Mouse (Mus musculus) spleen, adult 2 months (tissue): ENCODE results near the gene Pakap. TPM values are rescaled to one million over a fixed set of nuclear protein-coding genes. Genes with fewer than 3 reads are reported as not detected.

Experiments used
- DNase-seq, 2 experiments: peaks; one replicate each; pipeline versions ENCODE4 v3.0.0 to v3.0.0-alpha.2; 2012 to 2021; ENCODE audit warnings: low spot score in 2 of 2, low read depth in 1 of 2
- H3K27ac ChIP-seq: fragments of 200-500 bp; 2 replicates; pipeline ENCODE4 v1.5.1; 2012; ENCODE audit warnings: low read length, inconsistent platforms; ENCODE audit not compliant: insufficient read depth
- H3K27me3 ChIP-seq: fragments of 200-500 bp; 2 replicates; pipeline ENCODE4 v1.6.1; 2012; ENCODE audit warnings: mild to moderate bottlenecking, moderate library complexity, low read length, inconsistent platforms; ENCODE audit not compliant: control insufficient read depth, insufficient read depth
- H3K36me3 ChIP-seq: fragments of 200-500 bp; 2 replicates; pipeline ENCODE4 v1.6.1; 2012; ENCODE audit warnings: mild to moderate bottlenecking, low read length, inconsistent platforms; ENCODE audit not compliant: control insufficient read depth, insufficient read depth
- H3K4me1 ChIP-seq: fragments of 200-500 bp; 2 replicates; pipeline ENCODE4 v1.6.1; 2011; ENCODE audit warnings: inconsistent platforms; ENCODE audit not compliant: control insufficient read depth, insufficient read depth, insufficient read length
- H3K4me3 ChIP-seq: fragments of 200-500 bp; 2 replicates; pipeline ENCODE4 v1.5.1; 2011; ENCODE audit warnings: mild to moderate bottlenecking, inconsistent platforms; ENCODE audit not compliant: insufficient read depth, insufficient read length; ENCODE audit errors: extremely low read depth
- CTCF ChIP-seq: fragments of 200-500 bp; IDR thresholded peaks from 2 replicates; pipeline ENCODE4 v1.5.1; 2011; ENCODE audit warnings: mild to moderate bottlenecking, inconsistent platforms; ENCODE audit not compliant: insufficient read depth, insufficient read length, insufficient replicate concordance; ENCODE audit errors: extremely low read depth
- POLR2A ChIP-seq: fragments of 200-500 bp; IDR thresholded peaks from 2 replicates; pipeline ENCODE4 v1.6.1; 2011; ENCODE audit warnings: low read depth, low read length, inconsistent platforms
- WGBS: fragments of 180-500 bp; shearing (Covaris S2); methylation state at CpG from one replicate; pipeline ENCODE4 v1.1.7; 2018; 5-methylcytosine and 5-hydroxymethylcytosine counted together
- polyA plus RNA-seq: library from polyadenylated mRNA; depleted of rRNA; stranded (reverse); fragments of >200 nt; gene quantifications from 2 replicates; pipeline ENCODE4 v1.2.3, GENCODE M21; 2012

The Pakap gene
- polyA plus RNA-seq, 1 experiment: 0.29 TPM

DNA sequence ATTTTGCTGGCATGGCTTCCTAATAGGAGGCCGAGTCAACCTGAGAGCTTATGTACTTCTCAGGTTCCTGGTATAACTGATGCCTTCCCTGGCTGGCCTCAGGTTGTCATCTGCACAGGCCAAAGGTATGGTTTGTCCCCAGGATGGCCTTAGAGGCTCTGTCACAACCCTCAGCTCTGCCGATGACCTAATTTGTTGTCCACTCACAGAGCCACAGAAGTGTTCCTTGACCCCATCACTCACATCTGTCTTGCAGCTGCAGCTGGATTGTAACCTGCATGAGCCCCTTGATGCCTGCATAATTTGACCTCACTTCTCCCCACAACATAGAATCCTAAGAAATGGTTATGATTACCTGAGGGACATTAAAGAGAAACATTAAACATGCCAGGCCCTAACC lies 56.8 kb downstream of the Pakap start:
- H3K27ac ChIP-seq: no peak overlapping the region
- no peak for DNase-seq
- no peak overlapping the region for H3K4me3 ChIP-seq
- TF ChIP-seq CTCF (no peak), POLR2A (no peak)
- no peaks in the 10 kb centered on the region for H3K27me3 ChIP-seq
- 98% methylated on average over 2 of the region's 2 CpGs for WGBS
- H3K4me1 ChIP-seq: no peaks in the 10 kb centered on the region
- H3K36me3 ChIP-seq: no peaks in the 10 kb centered on the region

DNA sequence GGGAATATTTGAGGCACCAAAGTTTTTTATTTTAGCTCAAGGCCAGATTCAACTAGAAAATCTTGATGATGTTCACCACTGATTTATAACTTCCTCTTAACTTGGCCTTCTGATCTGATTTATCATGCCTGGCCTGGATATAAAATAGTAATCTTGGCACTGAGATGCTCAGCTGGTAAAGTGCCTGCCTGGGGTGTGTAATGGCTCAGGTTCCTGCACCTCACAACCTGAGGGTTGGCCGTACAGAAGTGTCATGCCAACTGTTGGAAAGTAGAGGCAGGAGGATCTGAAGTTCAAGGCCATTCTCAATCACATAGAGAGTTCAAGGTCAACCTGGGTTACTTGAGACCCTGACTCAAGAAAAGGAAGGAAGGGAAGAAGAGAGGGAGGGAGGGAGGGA lies 57.3 kb downstream of the Pakap start:
- Histone ChIP-seq H3K36me3 (no peaks in the 10 kb centered on the region), H3K4me3 (no peak overlapping the region), H3K27ac (no peak overlapping the region), H3K4me1 (no peaks in the 10 kb centered on the region), H3K27me3 (no peaks in the 10 kb centered on the region)
- 81% methylated on average over 1 of the region's 1 CpGs for WGBS
- TF ChIP-seq POLR2A: no peak
- TF ChIP-seq CTCF: no peak
- DNase-seq: no peak

DNA sequence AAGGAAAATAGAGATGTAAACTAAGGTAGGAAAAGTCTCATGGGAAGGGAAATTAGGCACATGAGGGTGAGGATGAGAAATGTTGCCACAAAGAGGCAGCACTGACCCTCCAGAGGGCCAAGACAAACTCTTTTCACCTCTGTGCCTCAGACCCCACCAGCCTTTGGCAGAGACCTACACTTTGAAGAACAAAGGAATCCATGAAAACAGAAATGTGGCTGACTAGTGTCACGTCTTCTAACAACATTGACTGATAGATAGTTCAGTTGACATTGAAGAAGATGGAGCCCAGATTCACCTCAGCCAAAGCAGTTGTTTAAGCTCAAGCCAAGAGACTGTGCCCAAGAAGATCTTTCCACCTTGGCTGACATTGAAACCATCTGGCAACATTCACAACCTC lies 57.8 kb downstream of the Pakap start:
- WGBS: 74% methylated on average over 1 of the region's 1 CpGs
- Histone ChIP-seq H3K4me3 (no peak overlapping the region), H3K4me1 (no peaks in the 10 kb centered on the region), H3K27me3 (no peaks in the 10 kb centered on the region), H3K36me3 (no peaks in the 10 kb centered on the region), H3K27ac (no peak overlapping the region)
- DNase-seq: no peak
- TF ChIP-seq POLR2A (no peak), CTCF (no peak)

DNA sequence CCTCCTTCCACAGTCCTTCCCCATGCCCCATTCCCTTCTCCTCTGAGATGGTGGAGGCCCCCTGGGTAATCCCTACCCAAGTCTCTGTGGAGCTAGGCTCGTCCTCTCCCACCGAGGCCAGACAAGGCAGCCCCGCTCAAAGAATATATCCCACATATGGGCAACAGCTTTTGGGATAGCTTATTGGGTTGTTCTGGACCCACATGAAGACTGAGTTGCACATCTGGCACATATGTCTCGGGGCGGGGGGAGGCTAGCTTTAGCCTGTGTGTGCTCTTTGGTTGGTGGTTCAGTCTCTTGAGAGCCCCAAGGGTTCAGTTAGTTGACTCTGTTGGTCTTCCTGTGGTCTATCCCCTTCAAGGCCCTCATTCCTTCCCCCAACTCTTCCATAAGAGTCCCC lies 58.9 kb downstream of the Pakap start:
- no peak for DNase-seq
- Histone ChIP-seq H3K27ac (no peak overlapping the region), H3K36me3 (no peaks in the 10 kb centered on the region), H3K4me1 (no peaks in the 10 kb centered on the region), H3K27me3 (no peaks in the 10 kb centered on the region), H3K4me3 (no peak overlapping the region)
- TF ChIP-seq POLR2A (no peak), CTCF (no peak)
- WGBS: 85% methylated on average over 5 of the region's 5 CpGs

DNA sequence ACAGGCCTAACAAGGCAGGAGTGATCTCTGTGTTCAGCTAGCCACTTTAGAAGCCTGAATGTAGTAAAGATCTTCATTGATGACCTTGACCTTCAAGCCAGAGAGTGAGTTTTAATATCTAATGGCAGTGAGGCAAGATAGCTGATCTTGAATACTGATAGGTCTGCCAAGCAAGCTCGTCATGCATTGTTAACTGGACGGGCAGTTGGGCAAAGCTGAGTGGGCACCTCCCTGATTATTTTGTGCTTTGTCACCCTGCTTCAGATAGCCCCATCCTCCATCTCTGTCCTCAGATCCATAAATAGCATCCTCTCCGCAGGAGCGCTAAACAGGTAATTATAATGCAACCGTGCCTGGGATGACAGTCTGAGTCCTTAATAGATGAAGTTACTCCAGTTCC lies 64.4 kb downstream of the Pakap start:
- no peak for DNase-seq
- Histone ChIP-seq H3K27ac (no peak overlapping the region), H3K4me3 (no peak overlapping the region), H3K4me1 (no peaks in the 10 kb centered on the region), H3K36me3 (no peaks in the 10 kb centered on the region), H3K27me3 (no peaks in the 10 kb centered on the region)
- no peak for TF ChIP-seq CTCF
- no peak for TF ChIP-seq POLR2A
- WGBS: 92% methylated on average over 5 of the region's 5 CpGs

DNA sequence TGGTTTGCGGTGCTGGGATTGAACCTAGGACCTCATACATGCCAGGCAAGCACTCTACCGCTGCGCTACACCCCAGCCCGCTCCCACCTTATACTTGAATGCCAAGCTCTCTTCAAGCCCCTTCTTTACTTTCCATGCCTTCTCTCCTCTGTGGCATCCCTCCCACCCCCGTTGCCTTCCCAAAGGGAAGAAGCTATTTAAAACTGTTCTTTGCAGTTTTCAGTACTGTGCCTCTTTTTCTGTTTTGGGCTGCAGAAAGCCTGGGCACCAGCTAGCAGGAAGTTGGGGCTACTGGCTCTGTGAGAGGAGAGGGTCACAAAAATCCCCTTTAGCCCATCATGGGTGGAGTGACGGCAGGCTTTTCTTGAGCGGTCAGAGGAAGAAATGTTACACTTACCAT lies 65.1 kb downstream of the Pakap start:
- TF ChIP-seq POLR2A (no peak), CTCF (no peak)
- DNase-seq: no peak
- no peak overlapping the region for H3K4me3 ChIP-seq
- no peaks in the 10 kb centered on the region for H3K36me3 ChIP-seq
- H3K27ac ChIP-seq: no peak overlapping the region
- H3K27me3 ChIP-seq: no peaks in the 10 kb centered on the region
- no peaks in the 10 kb centered on the region for H3K4me1 ChIP-seq
- WGBS: 94% methylated on average over 7 of the region's 7 CpGs

DNA sequence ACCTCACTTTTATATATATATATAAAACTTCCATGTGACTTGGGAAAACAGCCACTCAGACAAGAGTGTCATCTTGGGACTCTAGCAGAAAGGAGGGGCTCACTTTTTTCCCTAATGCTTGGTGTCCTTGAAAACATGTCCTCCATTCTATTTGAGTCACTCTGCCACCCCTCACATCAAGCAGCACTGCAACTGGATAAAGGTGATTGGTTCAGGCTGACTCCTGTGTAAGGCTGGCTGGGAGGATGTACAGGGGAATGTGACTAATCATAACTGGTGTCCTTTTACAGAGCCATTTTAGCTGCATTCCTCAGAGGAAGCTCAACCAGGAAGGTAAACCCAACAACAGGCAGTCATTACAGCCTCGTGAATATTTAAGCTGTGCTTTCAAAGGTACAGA lies 67.0 kb downstream of the Pakap start:
- DNase-seq: no peak
- 74% methylated on average over 1 of the region's 1 CpGs for WGBS
- Histone ChIP-seq H3K36me3 (no peaks in the 10 kb centered on the region), H3K27me3 (no peaks in the 10 kb centered on the region), H3K4me1 (no peaks in the 10 kb centered on the region; the same call in 1 of the 2 replicates), H3K27ac (no peak overlapping the region), H3K4me3 (no peak overlapping the region)
- TF ChIP-seq CTCF (no peak), POLR2A (no peak)
